In genomic region chr1:86485346-86485745, GRCm38 (mm10) we compare ENCODE assay signal across 28 mouse cellular contexts. TPM values are rescaled to one million over a fixed set of nuclear protein-coding genes. Genes with fewer than 3 reads are reported as not detected.
DNase-seq lines count a peak whose midpoint lies in the region; ATAC-seq and TF ChIP-seq lines count a peak whose summit lies in the region.
"Had no signal": no experiment of that assay in that cellular context is flagged by ENCODE, and none has a peak within 500 bp of the region (broad histone marks: within the 10 kb centered on the region; RNA-seq: fewer than 3 reads in every experiment).

No protein-coding gene starts in this region.

- H3K4me1 ChIP-seq in hindbrain, embryonic 10.5 days (replicated peaks): peaks cover 28% of the 10 kb centered on the region
- peaks cover 11% of the 10 kb centered on the region for H3K4me1 ChIP-seq in hindbrain, embryonic 14.5 days (replicated peaks; ENCODE audit: control insufficient read depth, insufficient read depth, low read length)
- peaks cover 9% of the 10 kb centered on the region for H3K4me1 ChIP-seq in liver, adult 2 months (ENCODE audit: control insufficient read depth, insufficient read depth, low read length)
- peaks cover 21% of the 10 kb centered on the region for H3K4me1 ChIP-seq in liver, embryonic 11.5 days (replicated peaks; ENCODE audit: control insufficient read depth, insufficient read depth, low read length)
- peaks cover 8% of the 10 kb centered on the region; the same call in 1 of the 2 replicates for H3K4me1 ChIP-seq in midbrain, embryonic 11.5 days (ENCODE audit: control insufficient read depth, insufficient read depth, low read length)
- H3K4me1 ChIP-seq in midbrain, embryonic 14.5 days (ENCODE audit: control insufficient read depth, insufficient read depth, low read length): peaks cover 10% of the 10 kb centered on the region

- 93% methylated on average over 1 of the region's 1 CpGs for WGBS in hindbrain, embryonic 10.5 days
- 100% methylated on average over 1 of the region's 1 CpGs for WGBS in hindbrain, embryonic 14.5 days
- WGBS in liver, adult 2 months: 26% methylated on average over 1 of the region's 1 CpGs
- WGBS in liver, embryonic 11.5 days: 97% methylated on average over 1 of the region's 1 CpGs
- 96% methylated on average over 1 of the region's 1 CpGs for whole genome bisulfite sequencing in midbrain, embryonic 11.5 days
- 95% methylated on average over 1 of the region's 1 CpGs for WGBS in midbrain, embryonic 14.5 days

- no peak overlapping the region for H3K4me3 ChIP-seq in hindbrain, embryonic 10.5 days
- no peak overlapping the region for H3K4me3 ChIP-seq in hindbrain, embryonic 14.5 days (replicated peaks; ENCODE audit: low read length)
- H3K4me3 ChIP-seq in liver, adult 2 months (ENCODE audit: insufficient read depth, low read depth, low read length): no peak overlapping the region
- H3K4me3 ChIP-seq in liver, embryonic 11.5 days (ENCODE audit: low read depth, low read length): no peak overlapping the region
- H3K4me3 ChIP-seq in midbrain, embryonic 11.5 days (ENCODE audit: low read depth, low read length): no peak overlapping the region
- H3K4me3 ChIP-seq in midbrain, embryonic 14.5 days (replicated peaks; ENCODE audit: low read depth, low read length): no peak overlapping the region

- no peaks in the 10 kb centered on the region for H3K27me3 ChIP-seq in hindbrain, embryonic 10.5 days (ENCODE audit: insufficient read depth, poor library complexity, severe bottlenecking)
- no peaks in the 10 kb centered on the region for H3K27me3 ChIP-seq in hindbrain, embryonic 14.5 days (ENCODE audit: control insufficient read depth, insufficient read depth, low read length)
- no peaks in the 10 kb centered on the region for H3K27me3 ChIP-seq in liver, adult 2 months (ENCODE audit: control insufficient read depth, insufficient read depth, low read length)
- H3K27me3 ChIP-seq in liver, embryonic 11.5 days (replicated peaks; ENCODE audit: control insufficient read depth, insufficient read depth, low read length): no peaks in the 10 kb centered on the region
- no peaks in the 10 kb centered on the region for H3K27me3 ChIP-seq in midbrain, embryonic 11.5 days (ENCODE audit: control insufficient read depth, insufficient read depth, low read length)
- H3K27me3 ChIP-seq in midbrain, embryonic 14.5 days (ENCODE audit: control insufficient read depth, insufficient read depth, low read length): no peaks in the 10 kb centered on the region
- H3K27me3 ChIP-seq: CH12.LX, Patski had no signal

- TF ChIP-seq POLR2A in liver, adult 2 months (IDR thresholded peaks at IDR 0.05; ENCODE audit: extremely low read depth, insufficient read depth, low read length): no peak

- no peak overlapping the region for H3K4me2 ChIP-seq in hindbrain, embryonic 14.5 days (replicated peaks)
- H3K4me2 ChIP-seq in liver, embryonic 11.5 days: no peak overlapping the region
- no peak overlapping the region for H3K4me2 ChIP-seq in midbrain, embryonic 11.5 days
- H3K4me2 ChIP-seq in midbrain, embryonic 14.5 days (ENCODE audit: low read length): no peak overlapping the region

- 0 out of 2 replicates have a peak overlapping the region, but pooled peaks have one; percentile 8 for H3K27ac ChIP-seq in hindbrain, embryonic 10.5 days
- H3K27ac ChIP-seq in hindbrain, embryonic 14.5 days: no peak overlapping the region
- peak overlapping the region; percentile 55 for H3K27ac ChIP-seq in liver, adult 2 months (replicated peaks; ENCODE audit: insufficient read depth, low read depth, low read length)
- H3K27ac ChIP-seq in liver, embryonic 11.5 days (ENCODE audit: low read depth, low read length): no peak overlapping the region
- no peak overlapping the region for H3K27ac ChIP-seq in midbrain, embryonic 11.5 days (ENCODE audit: low read depth, low read length)
- H3K27ac ChIP-seq in midbrain, embryonic 14.5 days (replicated peaks; ENCODE audit: low read depth, low read length): no peak overlapping the region

- no peak overlapping the region for H3K9ac ChIP-seq in hindbrain, embryonic 14.5 days
- no peak overlapping the region for H3K9ac ChIP-seq in liver, adult 2 months (ENCODE audit: low read depth, low read length)
- no peak overlapping the region for H3K9ac ChIP-seq in liver, embryonic 11.5 days (ENCODE audit: low read depth, low read length)
- no peak overlapping the region for H3K9ac ChIP-seq in midbrain, embryonic 11.5 days (ENCODE audit: low read length)
- no peak overlapping the region for H3K9ac ChIP-seq in midbrain, embryonic 14.5 days (replicated peaks; ENCODE audit: low read length)

- no peaks in the 10 kb centered on the region for H3K9me3 ChIP-seq in hindbrain, embryonic 10.5 days
- H3K9me3 ChIP-seq in hindbrain, embryonic 14.5 days (ENCODE audit: control insufficient read depth, low read length): no peaks in the 10 kb centered on the region
- H3K9me3 ChIP-seq in liver, embryonic 11.5 days (ENCODE audit: control insufficient read depth, low read length): no peaks in the 10 kb centered on the region
- no peaks in the 10 kb centered on the region for H3K9me3 ChIP-seq in midbrain, embryonic 11.5 days (ENCODE audit: control insufficient read depth, low read length)
- no peaks in the 10 kb centered on the region for H3K9me3 ChIP-seq in midbrain, embryonic 14.5 days (ENCODE audit: control insufficient read depth, low read length)
- H3K9me3 ChIP-seq: G1E had no signal

- ATAC-seq in hindbrain, embryonic 14.5 days (ENCODE audit: low FRiP score): no peak
- ATAC-seq in liver, embryonic 11.5 days (replicated peaks; ENCODE audit: low FRiP score): no peak
- no peak for ATAC-seq in midbrain, embryonic 11.5 days (ENCODE audit: low FRiP score)
- no peak for ATAC-seq in midbrain, embryonic 14.5 days (ENCODE audit: low FRiP score, low TSS enrichment)
- ATAC-seq: activated CD4-positive, CD25-positive, alpha-beta regulatory T cell, adult 4 months; CD4-positive, CD25-positive, alpha-beta regulatory T cell, adult 4 months; Patski had no signal

- no peaks in the 10 kb centered on the region for H3K36me3 ChIP-seq in hindbrain, embryonic 10.5 days
- H3K36me3 ChIP-seq in hindbrain, embryonic 14.5 days (replicated peaks; ENCODE audit: control insufficient read depth, insufficient read depth): no peaks in the 10 kb centered on the region
- no peaks in the 10 kb centered on the region for H3K36me3 ChIP-seq in liver, adult 2 months (ENCODE audit: control insufficient read depth, insufficient read depth, low read length)
- H3K36me3 ChIP-seq in liver, embryonic 11.5 days (ENCODE audit: control insufficient read depth, insufficient read depth, low read length): no peaks in the 10 kb centered on the region
- no peaks in the 10 kb centered on the region for H3K36me3 ChIP-seq in midbrain, embryonic 11.5 days (ENCODE audit: control insufficient read depth, insufficient read depth, low read length)
- no peaks in the 10 kb centered on the region for H3K36me3 ChIP-seq in midbrain, embryonic 14.5 days (ENCODE audit: control insufficient read depth, insufficient read depth, low read length)

- TF ChIP-seq CTCF in liver, adult 2 months (IDR thresholded peaks at IDR 0.05; ENCODE audit: low read depth, low read length): no peak

- H3K79me2 ChIP-seq in liver, adult 2 months (ENCODE audit: control insufficient read depth, insufficient read depth, low read length): no peaks in the 10 kb centered on the region

- peak; percentile 41 for DNase-seq in cerebellum, adult 9-10 months
- no peak for DNase-seq in cerebellum, adult 11-12 months
- no peak for DNase-seq in hindbrain, embryonic 10.5 days (ENCODE audit: low spot score)
- no peak for DNase-seq in hindbrain, embryonic 14.5 days (ENCODE audit: low spot score)
- peak; percentile 63 for DNase-seq in liver, adult 2 months (ENCODE audit: extremely low read depth, low read depth, low spot score)
- no peak for DNase-seq in liver, embryonic 11.5 days (ENCODE audit: low spot score)
- peak; percentile 81 for DNase-seq in midbrain, embryonic 11.5 days (ENCODE audit: low spot score, missing footprints)
- no peak for DNase-seq in midbrain, embryonic 14.5 days
- DNase-seq: adrenal gland, adult 2 months; adrenal gland, adult 8-10 months; adrenal gland, postnatal 10 days; adrenal gland, postnatal 14 days; adrenal gland, postnatal 25 days; adrenal gland, postnatal 36 days; B cell, adult 2 months; cerebellum, adult 11 months; cerebellum, adult 18-20 months had no signal

RNA-seq across cellular contexts. Expression of gene Ptma, which starts 41.2 kb away (rescaled TPM):
- polyA plus RNA-seq in hindbrain, embryonic 10.5 days (2016; fragmentation: Nextera tagmentation; extraction: Ambion mirVana): 2,611 and 3,050 TPM in 2 replicates
- 1,567 and 1,692 TPM in 2 replicates for polyA plus RNA-seq in hindbrain, embryonic 14.5 days (2014; fragmentation: Nextera tagmentation; extraction: Ambion mirVana)
- 259 and 274 TPM in 2 replicates for total RNA-seq in liver, adult 2 months (2014; rRNA removed)
- 214 and 240 TPM in 2 replicates for polyA plus RNA-seq in liver, adult 2 months (2012; rRNA removed)
- polyA plus RNA-seq in liver, embryonic 11.5 days (2014; fragmentation: Nextera tagmentation; extraction: Ambion mirVana): 2,666 and 2,805 TPM in 2 replicates
- polyA plus RNA-seq in midbrain, embryonic 11.5 days (2014; fragmentation: Nextera tagmentation; extraction: Ambion mirVana): 3,090 and 3,352 TPM in 2 replicates
- polyA plus RNA-seq in midbrain, embryonic 14.5 days (2014; fragmentation: Nextera tagmentation; extraction: Ambion mirVana): 2,168 and 2,208 TPM in 2 replicates

RNA-seq across cellular contexts. Expression of gene Tex44, which starts 59.2 kb away (rescaled TPM):
- not detected in 2 replicates for polyA plus RNA-seq in hindbrain, embryonic 10.5 days (2016; fragmentation: Nextera tagmentation; extraction: Ambion mirVana)
- not detected in 2 replicates for polyA plus RNA-seq in hindbrain, embryonic 14.5 days (2014; fragmentation: Nextera tagmentation; extraction: Ambion mirVana)
- not detected in 2 replicates for total RNA-seq in liver, adult 2 months (2014; rRNA removed)
- polyA plus RNA-seq in liver, adult 2 months (2012; rRNA removed): not detected in 2 replicates
- not detected in 2 replicates for polyA plus RNA-seq in liver, embryonic 11.5 days (2014; fragmentation: Nextera tagmentation; extraction: Ambion mirVana)
- not detected in 2 replicates for polyA plus RNA-seq in midbrain, embryonic 11.5 days (2014; fragmentation: Nextera tagmentation; extraction: Ambion mirVana)
- polyA plus RNA-seq in midbrain, embryonic 14.5 days (2014; fragmentation: Nextera tagmentation; extraction: Ambion mirVana): not detected in 2 replicates
- total RNA-seq: adrenal gland, adult 18-20 months; adrenal gland, adult 2 months; adrenal gland, adult 8-10 months; adrenal gland, postnatal 10 days; adrenal gland, postnatal 14 days; adrenal gland, postnatal 25 days; adrenal gland, postnatal 36 days; adrenal gland, postnatal 4 days; CH12.LX; ES-E14; MEL had no signal
- polyA plus RNA-seq: activated CD4-positive, CD25-positive, alpha-beta regulatory T cell, adult 4 months; adrenal gland, adult 2 months; brain, embryonic 14.5 days; C2C12; CD4-positive, CD25-positive, alpha-beta regulatory T cell, adult 4 months; G1E; Patski had no signal

RNA-seq across cellular contexts. Expression of gene Nmur1, which starts 59.3 kb away (rescaled TPM):
- polyA plus RNA-seq in hindbrain, embryonic 10.5 days (2016; fragmentation: Nextera tagmentation; extraction: Ambion mirVana): 0.12 TPM in 1 of 2 replicates, not detected in the other
- not detected in 2 replicates for polyA plus RNA-seq in hindbrain, embryonic 14.5 days (2014; fragmentation: Nextera tagmentation; extraction: Ambion mirVana)
- total RNA-seq in liver, adult 2 months (2014; rRNA removed): not detected in 2 replicates
- polyA plus RNA-seq in liver, adult 2 months (2012; rRNA removed): not detected in 2 replicates
- polyA plus RNA-seq in liver, embryonic 11.5 days (2014; fragmentation: Nextera tagmentation; extraction: Ambion mirVana): not detected in 2 replicates
- not detected in 2 replicates for polyA plus RNA-seq in midbrain, embryonic 11.5 days (2014; fragmentation: Nextera tagmentation; extraction: Ambion mirVana)
- not detected in 2 replicates for polyA plus RNA-seq in midbrain, embryonic 14.5 days (2014; fragmentation: Nextera tagmentation; extraction: Ambion mirVana)
- total RNA-seq: adrenal gland, adult 18-20 months; adrenal gland, adult 2 months; adrenal gland, adult 8-10 months; adrenal gland, postnatal 10 days; adrenal gland, postnatal 14 days; adrenal gland, postnatal 25 days; adrenal gland, postnatal 36 days; adrenal gland, postnatal 4 days; CH12.LX; G1E; MEL had no signal
- polyA plus RNA-seq: G1E, Patski had no signal

Comparison
In these comparisons a context has a peak if more than half of its experiments do, and no peak if none do; other contexts are left out.
1. DNase-seq: peak in cerebellum, adult 9-10 months (single experiment), liver, adult 2 months (single experiment) and midbrain, embryonic 11.5 days (single experiment); none in cerebellum, adult 11-12 months (single experiment), hindbrain, embryonic 10.5 days (single experiment), hindbrain, embryonic 14.5 days (single experiment), liver, embryonic 11.5 days (single experiment) and midbrain, embryonic 14.5 days (single experiment).
2. H3K27ac ChIP-seq: peak in hindbrain, embryonic 10.5 days (single experiment) and liver, adult 2 months (single experiment); none in hindbrain, embryonic 14.5 days (single experiment), liver, embryonic 11.5 days (single experiment), midbrain, embryonic 11.5 days (single experiment) and midbrain, embryonic 14.5 days (single experiment).